Mouse (Mus musculus) small intestine, adult 2 months (tissue): ENCODE data around the gene Ttl. TPM values are rescaled to one million over a fixed set of nuclear protein-coding genes. Genes with fewer than 3 reads are reported as not detected.

Experiments used
- H3K27ac ChIP-seq: fragments of 200-500 bp; 2 replicates; pipeline ENCODE4 v1.5.1; 2012; ENCODE audit warnings: low read depth, low read length, control low read depth, inconsistent platforms; ENCODE audit not compliant: insufficient read depth
- H3K27me3 ChIP-seq: fragments of 200-500 bp; 2 replicates; pipeline ENCODE4 v1.6.1; 2012; ENCODE audit warnings: mild to moderate bottlenecking, moderate library complexity, low read length, inconsistent platforms; ENCODE audit not compliant: control insufficient read depth, insufficient read depth
- H3K36me3 ChIP-seq: fragments of 200-500 bp; 2 replicates; pipeline ENCODE4 v1.6.1; 2012; ENCODE audit warnings: mild to moderate bottlenecking, low read length, control low read depth, inconsistent platforms; ENCODE audit not compliant: control insufficient read depth, insufficient read depth
- H3K4me1 ChIP-seq: fragments of 200-500 bp; 2 replicates; pipeline ENCODE4 v1.6.1; 2012; ENCODE audit warnings: low read length, inconsistent platforms, mixed read lengths; ENCODE audit not compliant: control insufficient read depth, insufficient read depth, insufficient read length
- H3K4me3 ChIP-seq: fragments of 200-500 bp; 2 replicates; pipeline ENCODE4 v1.5.1; 2012; ENCODE audit warnings: low read depth, mild to moderate bottlenecking, control low read depth, inconsistent platforms, low read length, moderate library complexity
- CTCF ChIP-seq: fragments of 200-500 bp; IDR thresholded peaks from 2 replicates; pipeline ENCODE4 v1.5.1; 2012; ENCODE audit warnings: low read depth, mild to moderate bottlenecking, control low read depth, inconsistent platforms, low read length, moderate library complexity, mixed read lengths; ENCODE audit not compliant: insufficient replicate concordance, insufficient read length; ENCODE audit errors: extremely low read depth
- POLR2A ChIP-seq: fragments of 200-500 bp; IDR thresholded peaks from 2 replicates; pipeline ENCODE4 v1.6.1; 2012; ENCODE audit warnings: low read depth, mild to moderate bottlenecking, control low read depth, inconsistent platforms, low read length, moderate library complexity
- WGBS: fragments of 180-500 bp; shearing (Covaris S2); methylation state at CpG from one replicate; pipeline ENCODE4 v1.1.7; 2018; 5-methylcytosine and 5-hydroxymethylcytosine counted together
- polyA plus RNA-seq: library from polyadenylated mRNA; depleted of rRNA; stranded (reverse); fragments of >200 nt; gene quantifications from 2 replicates; pipeline ENCODE4 v1.2.3, GENCODE M21; 2012

The Ttl gene
- polyA plus RNA-seq, 1 experiment = 1.8 TPM

GRCm38 (mm10) chr2:129083514-129083913 lies 17.8 kb downstream of the Ttl start:
- Histone ChIP-seq H3K4me3 (no peak overlapping the region), H3K36me3 (no peaks in the 10 kb centered on the region), H3K27ac (no peak overlapping the region), H3K4me1 (no peaks in the 10 kb centered on the region), H3K27me3 (no peaks in the 10 kb centered on the region)
- 91% methylated on average over 5 of the region's 5 CpGs for WGBS
- TF ChIP-seq POLR2A = no peak

GRCm38 (mm10) chr2:129084959-129085358 lies 19.2 kb downstream of the Ttl start:
- Histone ChIP-seq H3K27ac (no peak overlapping the region), H3K4me3 (no peak overlapping the region), H3K27me3 (no peaks in the 10 kb centered on the region), H3K36me3 (no peaks in the 10 kb centered on the region), H3K4me1 (no peaks in the 10 kb centered on the region)
- TF ChIP-seq POLR2A (no peak), CTCF (peak; percentile 71; the same call in 1 of the 2 replicates)
- WGBS = 58% methylated on average over 2 of the region's 2 CpGs

- 96% methylated on average over 1 of the region's 1 CpGs for WGBS
- no peak overlapping the region for H3K4me3 ChIP-seq
- no peaks in the 10 kb centered on the region for H3K36me3 ChIP-seq
- no peaks in the 10 kb centered on the region for H3K27me3 ChIP-seq
- TF ChIP-seq POLR2A (no peak), CTCF (no peak)
- H3K27ac ChIP-seq = no peak overlapping the region
- no peaks in the 10 kb centered on the region for H3K4me1 ChIP-seq
These were observed 21.8 kb downstream of the Ttl start for GRCm38 (mm10) chr2:129087520-129087919.

- no peaks in the 10 kb centered on the region for H3K4me1 ChIP-seq
- H3K27ac ChIP-seq = no peak overlapping the region
- WGBS = 89% methylated on average over 4 of the region's 4 CpGs
- no peaks in the 10 kb centered on the region for H3K36me3 ChIP-seq
- H3K4me3 ChIP-seq = no peak overlapping the region
- no peak for TF ChIP-seq POLR2A
- TF ChIP-seq CTCF = no peak
- no peaks in the 10 kb centered on the region for H3K27me3 ChIP-seq
These were observed 24.6 kb downstream of the Ttl start for GRCm38 (mm10) chr2:129090370-129090769.

GRCm38 (mm10) chr2:129092810-129093209 lies 27.1 kb downstream of the Ttl start:
- H3K27ac ChIP-seq = no peak overlapping the region
- H3K36me3 ChIP-seq = no peaks in the 10 kb centered on the region
- 95% methylated on average over 12 of the region's 12 CpGs for WGBS
- no peak overlapping the region for H3K4me3 ChIP-seq
- TF ChIP-seq CTCF (no peak), POLR2A (no peak)
- no peaks in the 10 kb centered on the region for H3K27me3 ChIP-seq
- no peaks in the 10 kb centered on the region for H3K4me1 ChIP-seq

- 84% methylated on average over 18 of the region's 18 CpGs for WGBS
- Histone ChIP-seq H3K4me1 (no peaks in the 10 kb centered on the region), H3K27ac (no peak overlapping the region), H3K27me3 (no peaks in the 10 kb centered on the region), H3K36me3 (no peaks in the 10 kb centered on the region), H3K4me3 (no peak overlapping the region)
- TF ChIP-seq CTCF = no peak
- no peak for TF ChIP-seq POLR2A
These were observed 28.4 kb downstream of the Ttl start for GRCm38 (mm10) chr2:129093926-129094724.

- Histone ChIP-seq H3K36me3 (peaks cover 12% of the 10 kb centered on the region), H3K4me3 (peak within 1 kb of the TSS; percentile 98), H3K27me3 (no peaks in the 10 kb centered on the region), H3K4me1 (no peaks in the 10 kb centered on the region; the same call in 1 of the 2 replicates), H3K27ac (no peak within 1 kb of the TSS)
- TF ChIP-seq CTCF (no peak), POLR2A (no peak)
- WGBS = under 1% methylated on average over 35 of the region's 35 CpGs
These were observed 35.1 kb downstream of the Ttl start, which contains the start of gene Polr1b for GRCm38 (mm10) chr2:129100784-129101310. TSS of gene Polr1b (plus strand) at chr2:129100995.

- Histone ChIP-seq H3K4me3 (no peak overlapping the region), H3K27ac (no peak overlapping the region), H3K27me3 (no peaks in the 10 kb centered on the region), H3K36me3 (peaks cover 50% of the 10 kb centered on the region), H3K4me1 (no peaks in the 10 kb centered on the region)
- TF ChIP-seq POLR2A (no peak), CTCF (no peak)
- 91% methylated on average over 5 of the region's 5 CpGs for WGBS
These were observed 47.2 kb downstream of the Ttl start for GRCm38 (mm10) chr2:129112924-129113323.
